Mouse (Mus musculus): ENCODE data around the gene Mrpl33. TPM values are rescaled to one million over a fixed set of nuclear protein-coding genes. Genes with fewer than 3 reads are reported as not detected.

Gene Mrpl33
- total and polyA plus RNA-seq, 3 experiments: 31.6 to 325 (median 294) TPM

DNA sequence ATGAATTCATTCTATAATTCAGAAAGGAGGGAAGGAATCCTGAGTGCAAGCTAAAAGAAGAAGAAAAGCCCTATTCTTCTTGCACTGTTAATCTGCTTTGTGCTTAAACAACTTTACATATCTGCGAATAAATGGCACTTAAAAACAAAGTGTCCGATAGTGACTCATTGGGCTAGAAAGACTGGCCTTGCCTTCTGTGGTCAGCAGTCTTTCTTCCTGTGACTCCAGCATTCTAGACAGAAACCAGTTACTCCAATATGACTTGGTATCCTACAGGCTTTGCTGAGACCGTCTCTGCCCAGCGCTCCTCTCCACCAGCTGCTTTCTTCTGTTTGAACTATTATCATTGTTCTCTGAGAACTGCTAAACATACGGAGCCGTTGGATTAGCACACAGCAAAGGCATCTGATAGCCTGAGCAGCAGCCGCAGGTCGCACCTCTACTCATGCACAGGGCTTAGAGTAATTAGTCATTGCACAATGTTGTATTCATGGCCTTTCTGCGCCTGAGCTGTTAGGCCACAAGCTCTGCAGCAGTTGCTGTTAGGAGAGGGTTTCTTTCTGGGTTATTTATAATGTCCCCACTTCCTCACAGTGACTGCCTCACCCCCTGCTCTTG, 40.0 kb downstream of the Mrpl33 start:
- DNase-seq: peak; percentile 61

DNA sequence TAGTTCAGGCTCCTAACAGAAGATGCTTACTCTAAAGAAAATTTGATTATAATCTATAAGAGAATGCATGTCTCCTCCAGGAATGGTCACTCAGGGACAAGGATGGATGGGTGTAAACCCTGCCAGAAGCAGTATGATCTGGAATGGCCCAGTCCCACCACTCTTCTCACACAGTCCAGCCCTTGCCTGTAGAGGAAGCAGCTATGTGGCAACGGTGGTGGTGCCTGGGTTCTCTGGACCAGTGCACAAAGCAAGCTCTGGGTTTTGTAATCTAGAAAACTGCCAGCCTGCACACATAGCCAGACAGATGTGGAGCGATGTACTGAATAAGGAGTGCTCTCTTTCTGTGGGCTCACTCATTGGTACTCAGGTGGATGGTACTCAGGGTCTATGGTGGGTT, 43.8 kb downstream of the Mrpl33 start:
- no peak for DNase-seq

- peak; percentile 42 for DNase-seq
These were observed 45.6 kb downstream of the Mrpl33 start for GRCm38 (mm10) chr5:31642300-31642699.

- no peak for DNase-seq
These were observed 47.5 kb downstream of the Mrpl33 start for GRCm38 (mm10) chr5:31644272-31644671.

- no peak for DNase-seq
These were observed 48.1 kb downstream of the Mrpl33 start for GRCm38 (mm10) chr5:31644847-31645246.

DNA sequence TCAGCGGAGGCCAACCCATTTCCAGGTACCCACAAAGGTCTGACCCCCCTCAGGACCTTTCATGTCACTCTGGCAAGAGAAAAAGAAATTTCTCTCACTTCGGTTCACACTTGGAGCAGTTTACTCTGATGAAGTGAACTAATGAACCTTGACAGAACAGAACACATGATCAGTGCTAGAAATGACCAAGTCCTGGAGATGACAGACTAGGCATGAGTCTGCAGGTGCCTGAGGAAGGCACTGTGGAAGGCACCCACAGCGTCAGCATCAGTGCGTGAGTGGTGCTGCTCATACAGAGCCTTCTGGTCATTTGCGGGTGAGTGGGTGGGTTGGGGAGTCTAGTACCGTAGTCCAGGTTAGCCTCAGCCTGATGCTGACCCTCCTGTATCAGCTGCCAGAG, 49.1 kb downstream of the Mrpl33 start:
- no peak for DNase-seq

DNA sequence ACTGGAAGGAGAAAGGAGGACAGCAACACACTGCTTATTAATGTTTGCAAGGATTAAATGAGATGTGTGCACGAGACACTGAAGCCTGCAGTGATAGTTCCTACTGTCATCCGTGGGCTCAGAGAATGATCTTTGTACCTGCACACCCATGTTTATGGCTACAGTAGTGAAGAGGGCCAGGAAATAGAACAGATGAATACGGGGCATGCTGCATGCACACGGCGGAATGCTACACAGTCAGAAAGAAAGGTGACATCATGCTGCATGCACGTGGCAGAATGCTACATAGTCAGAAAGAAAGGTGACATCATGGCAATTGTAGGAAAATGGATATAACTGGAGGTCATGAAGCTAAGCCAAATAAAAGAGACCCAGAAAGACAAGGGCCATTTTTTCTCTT, 49.8 kb downstream of the Mrpl33 start:
- DNase-seq: no peak

GRCm38 (mm10) chr5:31647327-31647726, 50.6 kb downstream of the Mrpl33 start:
- DNase-seq: no peak

DNA sequence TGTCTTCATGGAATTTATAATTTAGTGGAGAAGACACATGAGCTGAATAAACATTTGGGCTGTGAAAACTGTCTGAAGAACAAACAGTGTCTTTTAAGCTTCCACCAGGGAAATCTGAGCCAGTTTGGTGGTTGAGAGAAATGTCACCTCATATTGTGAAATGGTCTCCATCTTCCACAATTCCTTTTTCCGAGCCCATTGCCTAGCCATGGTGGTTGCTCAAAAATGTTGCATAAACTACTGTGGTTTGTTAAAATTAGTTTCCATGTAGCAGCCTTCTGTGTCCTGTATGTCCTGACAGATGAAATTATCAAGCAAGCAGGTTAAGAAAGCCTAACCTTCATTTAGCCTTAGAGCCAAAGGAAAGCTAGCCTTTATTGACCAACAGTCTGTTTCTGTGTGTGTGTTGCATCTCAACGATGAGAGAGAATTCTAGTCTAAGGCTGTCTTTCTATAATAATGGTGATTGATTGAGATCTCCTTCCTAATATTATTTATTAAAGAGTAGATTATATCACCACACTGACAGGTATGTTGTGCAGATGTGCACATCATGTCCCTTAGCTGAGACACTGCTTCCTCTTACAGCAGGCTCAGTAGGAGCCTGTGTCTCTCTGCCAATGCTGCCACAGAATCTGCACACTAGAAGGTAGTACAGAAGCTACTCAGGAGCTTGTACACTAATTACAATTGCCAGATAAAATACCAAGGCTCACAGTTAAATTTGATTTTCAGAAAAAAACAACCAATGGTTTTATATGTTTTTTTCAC, 54.0 kb downstream of the Mrpl33 start:
- DNase-seq: no peak

- no peak for DNase-seq
These were observed 59.0 kb downstream of the Mrpl33 start for GRCm38 (mm10) chr5:31655688-31656190.

DNA sequence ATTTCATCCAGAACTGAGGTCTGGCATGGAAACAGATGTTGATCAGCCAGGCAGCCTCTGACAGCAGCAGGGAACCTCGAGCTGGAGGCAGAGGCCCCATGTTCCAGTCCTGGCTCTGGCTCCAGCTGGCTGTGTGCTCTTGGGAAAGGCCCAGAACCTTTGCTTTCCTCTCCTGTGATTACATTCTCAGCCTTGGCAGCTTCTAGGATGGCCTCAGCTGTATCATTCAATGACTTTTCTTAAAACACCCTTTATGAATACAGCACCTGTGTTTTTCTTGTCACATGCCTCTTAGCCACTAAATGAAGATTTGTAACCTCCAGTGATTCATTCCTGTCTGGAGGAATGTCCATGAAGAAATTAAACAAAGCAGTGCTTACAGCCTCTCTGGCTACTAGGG, 69.4 kb downstream of the Mrpl33 start:
- DNase-seq: peak; percentile 32

DNA sequence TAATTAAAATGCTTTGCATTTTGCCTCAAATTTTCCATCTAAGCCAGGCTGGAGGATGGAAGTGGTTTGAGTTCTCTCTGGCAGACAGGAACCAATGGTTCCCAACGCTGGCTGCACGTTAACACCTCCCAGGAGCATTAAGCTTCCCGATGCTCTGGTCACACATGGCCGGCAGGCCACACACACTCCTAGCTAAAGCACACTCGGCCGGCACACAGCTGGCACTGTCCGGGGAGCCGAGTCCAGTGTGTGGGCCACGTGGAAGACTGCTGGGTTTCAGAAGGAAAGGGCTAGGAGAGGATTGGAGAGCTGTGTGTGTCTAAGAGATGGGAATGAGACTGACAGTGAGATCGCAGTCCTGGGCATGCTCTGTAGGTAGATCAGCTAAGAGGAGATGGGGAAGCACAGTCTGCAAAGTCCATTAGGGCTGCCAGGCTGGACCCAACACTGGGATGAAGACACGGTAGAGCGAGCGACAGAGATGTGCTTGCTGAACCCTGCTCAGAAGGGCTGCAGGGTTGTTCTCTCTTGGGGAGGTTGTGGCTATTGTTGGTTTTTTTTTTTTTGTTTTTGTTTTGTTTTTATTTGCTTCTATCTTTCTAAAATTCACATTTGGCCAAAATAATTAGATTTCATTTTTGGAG, 71.7 kb downstream of the Mrpl33 start:
- DNase-seq: no peak

- no peak for DNase-seq
These were observed 73.2 kb downstream of the Mrpl33 start for GRCm38 (mm10) chr5:31669984-31670383.

DNA sequence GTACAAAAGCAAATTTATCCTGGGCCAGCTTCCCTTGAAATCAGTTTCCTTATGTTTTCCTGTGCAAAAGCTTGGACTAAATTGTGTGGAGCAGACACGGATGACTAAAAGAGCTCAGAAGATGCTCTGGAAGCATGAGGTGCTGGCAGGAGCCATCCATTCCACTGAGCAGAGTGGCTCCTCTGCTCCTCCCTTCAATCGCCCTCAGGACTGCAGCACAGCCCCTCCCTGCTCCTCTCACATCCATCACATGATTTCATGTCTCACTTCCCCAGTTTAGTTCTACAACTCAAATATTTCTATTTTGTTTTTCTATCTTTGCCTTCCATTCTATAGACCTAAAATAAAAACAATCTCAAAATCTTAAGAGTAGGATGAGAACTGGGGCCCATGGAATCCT, 74.4 kb downstream of the Mrpl33 start:
- DNase-seq: no peak

- no peak for DNase-seq
These were observed 76.7 kb downstream of the Mrpl33 start for GRCm38 (mm10) chr5:31673431-31673830.

DNA sequence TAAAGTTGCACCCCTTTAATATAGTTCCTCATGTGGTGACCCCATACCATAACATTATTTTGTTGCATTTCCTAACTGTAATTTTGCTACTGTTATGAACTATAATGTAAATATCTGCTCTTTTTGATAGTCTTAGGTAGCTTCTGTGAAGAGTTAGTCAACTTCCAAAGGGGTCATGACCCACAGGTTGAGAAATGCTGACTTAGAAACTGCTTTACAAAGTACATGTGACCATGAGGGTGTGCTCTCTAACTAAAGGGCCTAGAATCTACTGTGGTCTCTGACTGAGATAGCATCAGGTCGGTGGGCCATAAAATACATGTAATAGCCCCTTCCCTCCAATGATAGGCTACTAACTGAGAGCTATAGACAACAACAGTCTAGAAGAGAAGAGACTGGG, 81.3 kb downstream of the Mrpl33 start:
- DNase-seq: no peak

GRCm38 (mm10) chr5:31680183-31680582, 83.4 kb downstream of the Mrpl33 start:
- no peak for DNase-seq

DNA sequence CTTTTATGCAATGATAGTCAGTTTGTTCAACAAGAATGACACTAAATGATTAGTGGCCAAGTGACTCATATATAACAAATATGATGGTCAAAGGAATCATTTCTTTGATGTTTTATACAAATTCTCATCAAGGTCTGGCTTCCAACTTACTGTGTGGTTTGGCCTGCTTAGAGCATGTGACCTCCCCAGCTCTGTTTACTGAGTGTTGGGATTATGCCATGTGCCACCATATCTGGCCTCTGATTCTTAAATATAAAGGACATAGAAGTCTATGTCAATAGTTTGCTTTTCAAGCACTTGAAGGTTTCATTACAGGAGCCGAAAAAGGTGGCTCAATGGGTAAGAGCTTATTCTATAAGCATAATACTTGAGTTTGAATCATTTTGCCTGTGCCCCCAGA, 85.6 kb downstream of the Mrpl33 start:
- no peak for DNase-seq

DNA sequence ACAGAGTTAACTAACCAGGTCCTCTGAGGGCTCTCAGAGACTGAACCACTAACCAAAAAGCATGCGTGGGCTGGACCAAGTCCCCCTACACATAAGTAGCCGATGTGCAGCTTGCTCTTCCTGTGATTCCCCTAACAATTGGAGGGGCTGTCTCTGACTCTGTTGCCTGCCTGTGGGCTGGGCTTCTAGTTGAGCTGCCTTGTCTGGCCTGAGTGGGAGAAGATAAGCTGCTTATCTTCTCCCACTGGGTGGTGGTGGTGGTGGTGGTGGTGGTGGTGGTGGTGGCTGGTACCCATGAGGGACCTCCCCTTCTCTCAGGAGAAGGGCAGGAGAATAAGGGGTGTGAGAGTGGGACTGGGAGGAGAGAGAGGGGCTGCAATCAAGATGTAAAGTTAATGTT, 89.3 kb downstream of the Mrpl33 start:
- DNase-seq: no peak

DNA sequence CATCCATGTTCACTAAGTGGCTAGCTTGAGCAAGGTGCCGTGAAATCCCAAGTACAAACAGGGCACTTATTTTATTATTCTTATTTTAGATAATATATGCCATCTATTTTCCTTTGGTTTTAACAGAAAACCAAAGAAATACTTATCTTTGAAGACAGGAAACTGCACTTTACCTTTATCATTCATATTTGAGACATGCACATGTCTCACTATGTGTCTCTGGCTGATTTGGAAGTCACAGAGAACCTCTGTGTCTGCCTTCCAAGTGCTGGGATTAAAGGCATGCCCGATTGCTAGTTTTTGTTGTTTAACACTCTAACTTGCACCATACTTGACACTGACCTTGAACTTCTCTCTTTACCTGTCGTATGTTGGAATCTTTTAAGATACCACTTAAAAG, 91.2 kb downstream of the Mrpl33 start:
- no peak for DNase-seq

GRCm38 (mm10) chr5:31693191-31693590, 96.5 kb downstream of the Mrpl33 start:
- DNase-seq: no peak

DNA sequence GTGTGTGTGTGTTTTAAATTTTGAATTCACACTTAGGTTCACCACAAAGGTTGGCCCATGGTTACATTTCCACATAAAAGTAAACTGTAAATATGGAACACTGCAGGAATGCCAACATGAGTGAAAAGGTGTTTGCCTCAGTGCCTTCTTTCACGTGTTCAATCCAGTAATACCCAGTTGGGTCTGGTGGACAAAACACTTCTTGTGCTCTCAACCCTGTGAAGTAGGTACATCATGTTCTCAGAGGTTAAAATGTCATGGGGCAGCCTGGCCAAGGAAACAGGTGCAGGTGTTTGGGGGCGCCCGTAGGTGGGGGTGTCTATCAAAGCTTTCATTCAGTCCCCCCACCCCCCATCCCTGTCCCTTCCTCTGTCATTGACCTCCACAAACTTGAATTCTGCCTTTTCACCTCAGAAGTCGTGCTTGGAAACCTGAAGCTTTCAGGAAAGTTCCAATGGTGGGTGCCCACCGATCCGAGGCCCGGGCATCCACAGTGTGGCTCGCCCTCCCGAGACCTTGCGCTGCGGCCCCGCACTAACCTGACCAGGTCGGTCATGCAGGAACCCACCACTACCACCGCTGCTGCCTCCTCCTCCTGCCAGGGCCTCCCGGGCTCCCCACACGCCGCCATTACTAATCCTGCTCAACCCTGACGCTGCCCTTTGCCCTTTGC, 100.4 kb downstream of the Mrpl33 start, which contains the start of gene Rbks:
TSS of gene Rbks (minus strand) at position 657 of the 673 bp plus-strand sequence.
- no peak for DNase-seq
